Mouse (Mus musculus): ENCODE data around the gene Hspb7. TPM values are rescaled to one million over a fixed set of nuclear protein-coding genes. Genes with fewer than 3 reads are reported as not detected.

Gene Hspb7
- total RNA-seq, 1 experiment from 2014 or later, result not detected

DNA sequence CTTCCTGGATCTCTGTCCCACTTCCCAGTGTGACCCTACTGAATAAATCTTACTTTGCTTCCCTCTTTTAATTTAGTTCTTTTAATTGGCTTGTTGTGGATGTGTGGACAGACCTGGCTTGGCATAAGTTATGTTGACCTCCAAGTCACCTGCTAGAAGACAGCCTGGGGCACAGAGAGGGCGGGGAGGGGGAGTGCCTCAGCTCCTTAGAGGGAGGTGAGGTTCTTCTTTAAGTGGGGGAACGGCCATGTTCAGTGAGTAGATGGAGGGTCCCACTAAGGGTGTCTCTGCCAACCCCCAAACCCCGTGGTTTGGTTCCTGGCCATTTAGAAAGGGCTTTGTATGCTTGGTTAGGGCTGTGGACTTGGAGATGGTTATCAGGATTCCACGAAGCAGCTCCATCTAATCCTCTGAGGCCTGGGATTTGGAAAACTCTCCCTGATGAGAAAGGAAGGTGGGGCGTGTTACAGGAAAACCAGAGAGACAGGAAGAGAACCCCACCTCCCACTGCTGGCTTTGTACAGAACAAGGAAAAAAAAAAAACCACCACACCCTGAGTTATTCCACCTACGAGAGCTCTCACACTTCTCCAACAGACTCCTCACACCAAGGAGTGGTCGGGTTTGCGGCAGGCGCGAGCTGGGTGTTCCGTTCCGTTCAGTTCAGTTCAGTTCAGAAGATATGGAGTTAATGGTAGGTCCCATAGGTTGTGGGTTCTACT is 18.7 kb downstream of the Hspb7 start:
- no peak for ATAC-seq (replicated peaks; ENCODE audit: insufficient number of reproducible peaks, low FRiP score, low TSS enrichment, poor library complexity, severe bottlenecking)

DNA sequence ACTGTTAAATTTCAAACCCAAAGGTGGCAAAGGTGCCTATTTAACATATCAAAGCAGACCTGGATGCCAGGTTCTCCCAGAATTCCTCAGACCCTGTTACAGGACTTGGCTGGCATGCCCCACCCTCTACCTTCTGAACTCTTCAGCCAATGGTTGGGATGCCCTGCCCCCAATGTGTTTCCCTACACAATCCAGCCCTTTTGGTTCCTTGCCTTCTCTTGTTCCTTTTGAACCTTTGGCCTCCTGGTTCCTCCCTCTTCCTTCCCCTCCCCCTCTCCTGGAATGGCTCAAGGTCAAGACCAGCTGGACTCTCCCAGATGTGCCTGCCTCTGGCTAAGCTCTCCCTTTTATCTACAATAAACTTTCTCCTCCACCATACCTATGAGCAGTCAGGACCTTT is 20.3 kb downstream of the Hspb7 start:
- no peak for ATAC-seq (replicated peaks; ENCODE audit: insufficient number of reproducible peaks, low FRiP score, low TSS enrichment, poor library complexity, severe bottlenecking)

DNA sequence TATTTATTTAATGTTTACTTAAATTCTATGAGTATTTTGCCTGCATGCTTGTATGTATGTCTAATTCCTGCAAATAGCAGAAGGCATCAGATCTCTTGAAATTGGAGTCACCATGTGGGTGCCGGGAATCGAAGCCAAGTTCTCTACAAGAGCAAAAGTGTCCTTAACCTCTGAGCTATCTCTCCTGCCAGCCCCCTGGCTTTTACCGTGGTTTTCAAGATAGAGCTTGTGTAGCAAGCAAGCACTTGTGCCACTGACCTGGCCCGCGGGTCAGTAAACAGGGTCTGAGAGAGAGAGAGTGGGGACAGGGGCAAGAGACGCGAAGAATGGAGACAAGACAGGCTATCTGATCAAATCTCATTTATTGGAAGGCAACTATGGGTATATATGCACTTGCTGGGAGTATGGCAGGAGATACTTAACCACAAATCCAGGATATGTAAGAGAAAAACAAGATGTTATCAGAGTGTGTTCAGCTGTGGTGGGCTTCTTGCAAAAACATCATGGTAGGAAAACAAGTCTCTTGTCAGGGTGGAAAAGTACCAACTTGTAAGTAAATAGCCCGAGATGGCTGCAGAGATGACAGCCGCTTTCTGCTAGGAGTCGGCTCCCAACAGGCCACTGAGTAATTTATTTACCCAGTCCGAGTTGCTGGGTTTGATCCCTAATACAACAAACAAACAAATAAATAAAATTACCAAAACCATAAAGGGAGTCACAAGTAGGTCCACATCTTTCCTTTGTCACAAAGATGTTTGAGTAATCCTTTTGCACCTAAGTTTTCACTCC is 23.3 kb downstream of the Hspb7 start:
- no peak for ATAC-seq (replicated peaks; ENCODE audit: insufficient number of reproducible peaks, low FRiP score, low TSS enrichment, poor library complexity, severe bottlenecking)

DNA sequence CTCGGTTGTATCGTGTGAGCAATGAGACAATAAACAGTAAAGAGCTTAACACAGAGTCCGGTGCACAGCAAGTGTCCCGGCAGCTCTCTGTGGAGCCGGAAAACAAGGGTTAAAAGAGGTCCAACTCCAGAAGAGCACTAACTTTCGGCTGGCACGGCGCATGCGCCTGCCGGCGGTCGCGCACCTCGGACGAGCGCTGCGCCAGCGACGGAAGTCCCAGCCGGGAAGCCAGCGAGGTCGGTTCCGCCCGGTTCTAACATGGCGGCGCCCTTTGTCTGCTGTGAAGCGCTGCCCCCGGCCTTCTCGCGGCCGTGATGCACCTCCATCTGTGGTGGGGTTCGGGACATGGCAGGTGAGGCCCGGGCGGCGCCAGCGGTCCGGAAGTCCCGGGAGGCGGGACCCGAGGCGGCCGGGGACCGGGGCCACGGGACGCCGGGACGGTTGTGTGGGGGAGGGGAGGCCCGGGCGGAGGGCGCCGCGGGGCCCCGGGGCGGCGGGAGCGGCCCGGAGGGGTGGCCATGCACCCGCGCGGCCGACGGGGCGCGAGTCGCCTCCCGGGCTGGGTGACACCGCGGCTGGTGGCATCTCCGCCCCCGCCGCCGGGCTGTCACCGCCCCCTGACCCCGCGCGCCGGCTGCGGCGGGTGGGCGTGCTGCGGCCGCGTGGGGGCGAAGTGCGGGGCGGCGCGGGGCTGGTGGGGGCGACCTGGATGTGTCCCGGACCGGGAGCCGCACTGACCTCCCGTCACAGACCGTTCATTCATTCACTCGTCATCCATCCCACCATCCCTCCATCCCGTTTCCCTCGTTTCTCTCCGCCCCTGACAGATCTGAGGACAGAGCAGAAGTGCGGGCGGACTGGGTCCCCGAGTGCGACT is 24.1 kb downstream of the Hspb7 start, which contains the start of gene Zbtb17:
Zbtb17 (plus strand) TSS at position 204 of the 877 bp plus-strand sequence.
- ATAC-seq (replicated peaks; ENCODE audit: insufficient number of reproducible peaks, low FRiP score, low TSS enrichment, poor library complexity, severe bottlenecking), result peak; percentile 93

DNA sequence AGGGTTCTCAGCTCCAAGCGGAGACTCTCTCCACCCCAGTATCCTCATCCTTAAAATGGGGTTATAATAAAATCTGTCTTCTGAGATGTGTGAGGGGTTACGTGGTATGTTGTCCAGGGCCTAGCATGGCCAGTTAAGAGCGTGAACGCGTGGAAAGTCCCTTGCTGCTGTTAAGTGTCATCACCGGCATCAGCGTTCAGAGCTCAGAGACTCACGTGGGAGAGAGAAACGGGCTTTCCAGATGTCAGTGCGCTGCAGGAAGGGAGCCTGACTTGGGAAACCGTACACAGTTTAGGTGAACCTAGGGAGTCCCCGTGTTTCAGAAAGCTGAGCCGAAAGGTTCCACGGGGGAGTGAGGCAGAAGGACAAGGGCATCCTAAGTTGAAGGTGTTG is 24.7 kb downstream of the Hspb7 start:
- ATAC-seq (replicated peaks; ENCODE audit: insufficient number of reproducible peaks, low FRiP score, low TSS enrichment, poor library complexity, severe bottlenecking), result no peak

DNA sequence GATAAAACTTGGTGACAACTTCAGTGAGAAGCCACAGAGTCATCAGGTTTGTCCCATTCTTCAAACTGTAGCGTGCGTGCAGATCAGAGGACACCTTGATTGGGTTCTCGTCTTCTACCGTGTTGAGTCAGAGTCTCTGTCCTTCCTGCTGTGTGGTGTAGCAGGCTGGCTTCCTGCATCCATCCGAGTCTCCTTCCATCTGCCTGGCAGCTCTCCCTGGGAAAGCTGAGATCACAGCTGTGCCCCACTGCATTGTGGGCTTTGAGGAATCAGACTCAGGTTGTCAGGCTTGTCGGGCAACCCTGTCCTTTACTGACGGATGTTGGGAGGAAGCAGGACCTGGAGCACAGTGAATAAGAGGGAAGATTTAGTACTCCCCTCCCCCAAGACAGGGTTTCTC is 25.6 kb downstream of the Hspb7 start:
- no peak for ATAC-seq (replicated peaks; ENCODE audit: insufficient number of reproducible peaks, low FRiP score, low TSS enrichment, poor library complexity, severe bottlenecking)

DNA sequence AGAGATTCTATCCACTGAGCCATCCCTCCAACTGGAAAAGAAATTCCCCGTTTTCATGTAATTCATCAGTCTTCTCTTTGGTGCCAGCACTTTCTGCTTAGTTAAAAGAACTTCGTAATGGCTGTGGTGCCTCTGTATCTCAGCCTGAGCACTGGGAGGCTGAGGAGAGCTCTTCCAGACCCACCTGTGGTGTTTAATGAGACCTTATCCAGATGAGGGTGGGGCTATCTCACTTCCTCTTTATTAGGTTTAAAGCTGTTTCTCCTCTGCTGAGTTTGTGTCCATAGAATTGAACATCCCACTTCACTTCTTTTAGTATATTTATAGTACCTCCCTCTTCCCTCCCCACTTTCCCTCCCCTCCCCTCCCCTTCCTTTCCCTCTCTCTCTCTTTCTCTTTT is 30.7 kb downstream of the Hspb7 start:
- no peak for ATAC-seq (replicated peaks; ENCODE audit: insufficient number of reproducible peaks, low FRiP score, low TSS enrichment, poor library complexity, severe bottlenecking)

DNA sequence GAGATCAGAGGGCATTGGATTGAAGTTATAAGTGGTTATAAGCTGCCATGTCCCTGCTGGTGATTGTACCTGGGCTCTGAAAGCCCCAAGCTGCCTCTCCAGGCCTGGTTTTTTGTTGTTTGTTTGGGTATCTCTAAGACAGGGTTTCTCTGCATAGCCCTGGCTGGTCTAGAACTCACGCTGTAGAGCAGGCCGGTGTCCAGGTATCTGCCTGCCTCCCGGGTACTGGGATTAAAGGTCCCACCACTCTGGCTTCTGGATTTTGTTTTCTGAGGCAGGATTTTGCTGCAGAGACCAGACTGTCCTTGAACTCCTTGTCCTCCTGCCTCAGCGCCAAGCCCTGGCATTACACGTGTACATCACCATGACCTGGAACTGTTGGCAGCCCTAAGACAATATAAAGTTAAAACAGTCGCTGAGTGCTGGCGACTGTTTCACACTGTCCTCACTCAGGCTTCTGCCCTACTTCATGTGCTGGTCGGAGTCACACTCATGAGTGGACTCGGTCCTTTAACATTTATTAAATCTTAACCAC is 31.4 kb downstream of the Hspb7 start:
- ATAC-seq (replicated peaks; ENCODE audit: insufficient number of reproducible peaks, low FRiP score, low TSS enrichment, poor library complexity, severe bottlenecking), result no peak

DNA sequence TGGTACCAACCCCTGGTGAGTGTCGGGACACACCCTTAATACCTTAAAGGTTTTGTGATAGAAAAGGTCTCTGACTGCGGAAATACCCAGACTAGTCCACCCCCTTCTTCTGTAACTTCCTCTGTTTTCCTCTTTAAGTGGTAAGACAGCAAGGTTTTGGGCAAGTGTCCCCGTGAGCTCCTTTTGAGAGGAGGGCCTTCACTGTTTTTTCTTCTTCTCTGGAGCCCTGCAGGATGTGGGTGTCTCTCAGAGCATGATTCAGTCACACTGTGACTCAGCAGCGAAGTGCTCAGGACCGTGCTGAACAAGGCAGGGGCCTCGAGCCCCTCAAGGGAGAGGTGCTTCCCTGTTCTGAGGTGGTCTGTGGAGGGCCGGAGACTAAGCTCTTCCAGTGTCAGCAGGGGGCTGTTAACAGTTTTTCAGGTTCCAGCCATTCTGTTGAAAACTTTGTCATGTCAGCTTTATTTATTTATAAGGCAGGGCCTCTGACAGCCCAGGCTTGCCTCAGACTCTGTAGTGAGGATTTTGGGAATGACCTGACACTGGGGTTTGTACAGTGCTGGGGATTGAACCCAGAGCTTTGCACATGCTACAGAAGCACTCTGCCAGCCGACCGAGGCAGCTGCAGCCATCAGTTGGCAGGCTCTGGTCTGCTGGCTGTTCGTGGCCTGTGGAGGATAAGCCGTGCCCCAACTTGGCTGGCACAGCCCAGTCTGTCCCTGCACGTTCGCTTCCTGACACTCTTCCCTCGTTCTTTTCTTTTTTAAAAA is 34.2 kb downstream of the Hspb7 start:
- ATAC-seq (replicated peaks; ENCODE audit: insufficient number of reproducible peaks, low FRiP score, low TSS enrichment, poor library complexity, severe bottlenecking), result peak; percentile 58; the same call in 1 of the 2 replicates

DNA sequence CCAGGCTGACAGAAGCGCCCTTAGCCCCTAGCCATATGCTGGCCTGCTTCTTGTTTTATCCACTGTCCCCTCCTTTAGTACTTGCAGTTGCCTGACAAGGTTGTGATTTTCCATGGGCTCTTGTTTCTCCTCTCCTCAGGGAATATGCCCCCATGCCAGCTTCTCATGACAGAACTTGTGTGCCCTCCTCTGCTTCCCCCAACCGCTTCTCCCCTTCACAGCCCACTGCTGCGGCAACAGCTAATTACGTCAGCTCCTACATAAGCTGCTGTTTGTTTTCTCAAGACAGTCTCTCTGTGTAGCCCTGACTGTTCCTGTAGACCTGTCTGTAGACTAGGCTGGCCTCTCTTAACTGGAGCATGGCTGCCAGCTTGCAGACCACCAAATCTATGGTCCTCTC is 34.9 kb downstream of the Hspb7 start:
- ATAC-seq (replicated peaks; ENCODE audit: insufficient number of reproducible peaks, low FRiP score, low TSS enrichment, poor library complexity, severe bottlenecking), result no peak

DNA sequence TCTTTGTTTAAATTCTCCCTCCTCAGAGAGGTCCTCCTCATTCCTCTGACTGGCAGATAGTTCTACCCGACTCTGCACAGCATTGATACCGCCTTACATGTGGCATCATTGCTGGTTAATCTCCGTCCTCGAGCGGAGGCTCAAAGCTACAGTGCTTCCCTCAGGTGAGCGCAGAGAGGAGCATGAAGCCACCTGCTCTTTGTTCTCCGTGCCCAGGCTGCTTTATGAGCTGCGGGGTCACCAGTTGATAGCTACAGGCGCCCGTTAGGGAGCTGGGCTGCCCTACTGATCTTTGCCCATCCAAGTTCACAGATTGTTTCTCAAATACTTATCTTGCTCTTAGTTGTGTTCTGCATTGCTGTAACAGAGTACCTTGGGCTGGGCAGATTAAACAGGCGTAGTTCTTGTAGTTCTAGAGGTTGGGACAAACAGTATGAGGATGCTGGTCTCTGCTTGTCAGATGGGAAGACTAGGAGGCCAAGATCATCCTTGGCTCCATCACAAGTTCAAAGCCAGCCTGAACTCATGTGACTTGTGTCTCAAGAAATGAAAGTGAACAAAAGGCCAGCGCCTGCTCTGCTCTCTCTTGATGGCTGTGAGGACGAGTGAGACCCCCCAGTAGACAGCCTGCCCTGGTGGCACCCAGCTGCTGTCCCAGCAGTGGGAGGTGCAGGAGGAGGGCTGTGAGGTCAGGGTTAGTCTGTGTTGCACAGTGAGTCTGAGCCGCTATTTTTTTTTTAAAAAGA is 35.8 kb downstream of the Hspb7 start:
- ATAC-seq (replicated peaks; ENCODE audit: insufficient number of reproducible peaks, low FRiP score, low TSS enrichment, poor library complexity, severe bottlenecking), result no peak

DNA sequence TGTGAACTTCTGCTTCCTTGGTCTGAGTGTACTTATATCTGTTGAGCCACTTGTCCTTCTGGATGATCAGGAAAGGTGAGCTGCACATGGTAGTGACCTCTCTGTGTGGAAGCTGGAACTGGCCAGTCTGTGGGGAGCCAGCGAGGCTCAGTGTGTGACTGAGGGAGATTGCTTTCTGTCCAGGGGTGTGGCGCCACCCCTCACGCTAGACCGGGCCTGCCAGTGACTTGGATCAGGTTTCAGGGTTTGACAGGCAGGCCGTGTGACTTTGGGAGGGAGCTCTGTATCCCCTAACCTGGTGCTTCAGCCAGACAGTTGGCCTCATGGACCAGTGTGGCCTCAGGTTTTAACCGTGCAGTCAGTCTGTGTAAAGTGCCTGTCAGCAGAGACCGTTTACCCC is 37.7 kb downstream of the Hspb7 start:
- no peak for ATAC-seq (replicated peaks; ENCODE audit: insufficient number of reproducible peaks, low FRiP score, low TSS enrichment, poor library complexity, severe bottlenecking)

DNA sequence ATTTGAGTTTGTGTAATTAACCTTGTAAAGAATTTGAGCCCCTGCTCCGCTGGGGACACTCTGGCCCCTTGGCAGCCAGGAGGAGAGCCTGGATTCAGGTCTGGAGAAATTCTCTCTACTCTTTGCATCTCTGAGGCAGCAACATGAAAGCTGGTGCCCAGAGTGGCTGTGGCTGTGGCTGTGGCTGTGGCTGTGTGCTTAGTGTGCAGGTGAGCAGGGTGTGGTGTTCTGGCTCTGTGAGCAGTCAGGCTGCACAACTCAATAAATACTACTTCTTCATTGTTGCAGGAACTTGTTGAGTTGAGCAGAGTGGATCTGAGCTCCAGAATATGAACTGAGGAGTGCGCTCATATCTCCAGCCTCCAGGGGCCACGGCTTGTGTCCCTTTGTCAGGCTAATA is 38.3 kb downstream of the Hspb7 start:
- no peak for ATAC-seq (replicated peaks; ENCODE audit: insufficient number of reproducible peaks, low FRiP score, low TSS enrichment, poor library complexity, severe bottlenecking)

DNA sequence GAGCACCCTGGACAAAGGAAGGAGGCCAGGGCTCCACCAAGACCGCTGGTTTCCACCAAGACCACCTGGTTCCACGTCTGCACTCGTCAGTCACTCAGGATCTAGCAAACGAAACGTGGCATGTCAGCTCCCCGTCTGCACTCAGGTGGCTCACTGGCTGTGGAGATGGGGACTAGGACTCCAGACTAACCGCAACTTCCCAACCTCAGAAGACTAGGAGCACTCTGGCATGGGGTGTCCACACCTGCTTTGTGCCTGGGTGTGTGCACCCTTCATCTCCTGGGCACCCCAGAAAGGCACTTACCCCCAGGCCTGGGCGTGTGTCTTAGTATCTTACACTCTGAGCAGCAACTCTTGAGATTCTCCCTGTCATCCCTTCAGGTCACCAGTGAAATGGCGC is 39.2 kb downstream of the Hspb7 start:
- ATAC-seq (replicated peaks; ENCODE audit: insufficient number of reproducible peaks, low FRiP score, low TSS enrichment, poor library complexity, severe bottlenecking), result no peak

DNA sequence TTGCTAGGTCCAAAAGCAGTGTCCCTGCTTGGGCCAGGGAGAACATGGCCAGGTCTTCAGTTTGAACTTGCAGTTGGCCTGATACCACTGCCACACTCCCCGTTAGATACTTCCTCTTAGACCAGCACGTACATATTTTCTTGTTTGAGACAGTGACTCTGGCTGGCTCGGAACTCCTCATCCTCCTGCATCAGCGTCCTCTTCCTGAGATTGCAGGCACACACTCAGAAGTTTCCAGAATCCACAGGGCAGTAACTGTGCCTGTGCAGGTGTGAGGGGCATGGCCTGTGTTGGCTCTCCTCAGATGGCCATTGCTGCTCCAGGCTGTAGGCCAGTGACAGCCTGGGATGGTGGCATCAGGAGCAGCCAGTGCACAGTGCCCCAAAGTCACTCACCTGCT is 39.9 kb downstream of the Hspb7 start:
- no peak for ATAC-seq (replicated peaks; ENCODE audit: insufficient number of reproducible peaks, low FRiP score, low TSS enrichment, poor library complexity, severe bottlenecking)

DNA sequence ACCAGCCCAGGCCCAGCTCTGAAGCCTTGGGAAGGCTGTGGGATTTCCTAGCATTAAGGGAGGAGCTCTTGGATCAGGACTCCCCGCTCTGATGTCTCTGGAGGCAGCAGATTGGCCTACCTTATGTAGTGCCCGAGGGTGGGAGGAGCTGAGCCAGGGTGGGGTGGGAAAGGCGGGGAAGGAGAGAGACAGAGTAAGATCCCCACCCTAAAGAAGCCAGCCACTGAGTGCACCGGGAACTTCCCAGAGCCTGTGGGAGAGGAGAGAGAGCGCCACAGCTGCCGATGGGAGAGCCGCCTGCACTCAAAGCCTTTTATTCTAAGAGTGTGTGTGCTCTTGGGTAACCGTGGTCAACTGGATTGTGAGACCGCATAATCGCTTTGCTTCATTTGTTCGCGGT is 40.5 kb downstream of the Hspb7 start:
- ATAC-seq (replicated peaks; ENCODE audit: insufficient number of reproducible peaks, low FRiP score, low TSS enrichment, poor library complexity, severe bottlenecking), result no peak

DNA sequence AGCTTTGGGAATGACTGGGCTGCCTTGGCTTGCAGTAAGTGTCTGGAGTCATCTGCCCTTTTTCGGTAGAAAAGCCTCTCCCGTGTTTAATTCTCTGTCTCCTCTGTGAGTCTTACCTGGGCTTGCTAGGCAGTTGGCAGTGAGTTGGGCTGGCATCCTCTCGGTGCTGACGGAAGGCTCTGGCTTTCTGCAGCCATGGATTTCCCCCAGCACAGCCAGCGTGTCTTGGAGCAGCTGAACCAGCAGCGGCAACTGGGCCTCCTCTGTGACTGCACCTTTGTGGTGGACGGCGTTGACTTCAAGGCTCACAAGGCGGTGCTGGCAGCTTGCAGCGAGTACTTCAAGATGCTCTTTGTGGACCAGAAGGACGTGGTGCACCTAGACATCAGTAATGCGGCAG is 41.0 kb downstream of the Hspb7 start:
- no peak for ATAC-seq (replicated peaks; ENCODE audit: insufficient number of reproducible peaks, low FRiP score, low TSS enrichment, poor library complexity, severe bottlenecking)

DNA sequence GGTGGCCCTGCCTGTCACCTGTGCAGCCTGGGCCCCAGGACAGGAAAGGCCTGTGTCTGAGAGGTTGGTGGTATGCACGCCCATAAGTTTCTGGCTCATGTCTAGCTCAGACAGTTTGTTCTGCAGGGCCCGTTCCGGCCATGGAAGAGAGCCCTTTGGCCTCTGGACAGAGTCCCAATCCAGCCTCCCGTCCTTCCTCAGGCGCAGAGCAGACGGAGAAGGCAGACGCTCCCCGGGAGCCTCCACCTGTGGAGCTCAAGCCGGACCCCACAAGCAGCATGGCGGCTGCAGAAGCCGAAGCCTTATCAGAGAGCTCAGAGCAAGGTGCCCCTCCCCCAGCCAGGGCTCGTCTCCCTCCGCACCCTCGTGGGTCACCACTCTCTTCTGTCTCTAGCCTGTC is 42.9 kb downstream of the Hspb7 start:
- no peak for ATAC-seq (replicated peaks; ENCODE audit: insufficient number of reproducible peaks, low FRiP score, low TSS enrichment, poor library complexity, severe bottlenecking)

All from monocyte, adult 5-6 weeks (primary cell).